Mouse (Mus musculus) liver, embryonic 14.5 days (tissue): ENCODE measurements at regions not wholly inside any gene's neighbourhood (a gene's known extent, or its start where the extent isn't known, plus 50 kb on each side); places are given as distances from the start of the nearest gene placed in this dataset.

Source experiments
- ATAC-seq: fragments of 200-750 bp; cut with Nextera tagmentation; 2 replicates; pipeline ENCODE4 v1.8.0; 2017; ENCODE audit warnings: moderate number of reproducible peaks, mild to moderate bottlenecking, moderate library complexity; ENCODE audit not compliant: insufficient read depth
- DNase-seq, 3 experiments: peaks; one replicate each; pipeline ENCODE4 v3.0.0-alpha.2; 2012 to 2013; ENCODE audit warnings: low read depth in 3 of 3, low spot score in 3 of 3
- H3K27ac ChIP-seq: fragments of 300-500 bp; sonication (generic); 2 replicates; pipeline ENCODE4 v1.5.1; 2014; ENCODE audit warnings: moderate library complexity, mild to moderate bottlenecking, control low read depth, inconsistent platforms
- H3K27me3 ChIP-seq: fragments of 300-500 bp; sonication (generic); 2 replicates; pipeline ENCODE4 v1.6.1; 2014; ENCODE audit warnings: mild to moderate bottlenecking, low read length, moderate library complexity; ENCODE audit not compliant: control insufficient read depth, insufficient read depth
- H3K36me3 ChIP-seq: fragments of 300-500 bp; sonication (generic); replicated peaks from 2 replicates; pipeline ENCODE4 v1.6.1; 2014; ENCODE audit warnings: low read depth; ENCODE audit not compliant: control insufficient read depth, insufficient read depth
- H3K4me1 ChIP-seq, 2 experiments: fragments of 200-500 bp in 1 of 2; fragments of 300-500 bp in 1 of 2; sonication (generic) in 1 of 2; replicated peaks; 2 replicates each; pipeline ENCODE4 v1.6.1; 2012 to 2014; ENCODE audit warnings: antibody characterized with exemption in 1 of 2, inconsistent platforms in 1 of 2, low read length in 1 of 2; ENCODE audit not compliant: control insufficient read depth in 2 of 2, insufficient read depth in 2 of 2
- H3K4me2 ChIP-seq: fragments of 300-500 bp; sonication (generic); 2 replicates; pipeline ENCODE4 v1.6.1; 2014; ENCODE audit warnings: low read depth, mild to moderate bottlenecking, control low read depth, moderate library complexity
- H3K4me3 ChIP-seq, 2 experiments: fragments of 200-500 bp in 1 of 2; fragments of 300-500 bp in 1 of 2; sonication (generic) in 1 of 2; 2 replicates each; pipeline ENCODE4 v1.5.1; 2012 to 2014; ENCODE audit warnings: low read depth in 2 of 2, low read length in 2 of 2, mild to moderate bottlenecking in 2 of 2, control low read depth in 1 of 2, inconsistent platforms in 1 of 2, moderate library complexity in 1 of 2; ENCODE audit not compliant: insufficient read depth in 1 of 2
- H3K9ac ChIP-seq: fragments of 300-500 bp; sonication (generic); replicated peaks from 2 replicates; pipeline ENCODE4 v1.6.1; 2014; ENCODE audit warnings: mild to moderate bottlenecking, control low read depth, moderate library complexity
- H3K9me3 ChIP-seq: fragments of 300-500 bp; sonication (generic); 2 replicates; pipeline ENCODE4 v1.6.1; 2016; ENCODE audit warnings: low read length, mixed read lengths; ENCODE audit not compliant: control insufficient read depth
- CTCF ChIP-seq: IDR thresholded peaks from 2 replicates; pipeline ENCODE4 v1.5.1; 2016; ENCODE audit warnings: antibody characterized with exemption, low read depth, control low read depth
- EP300 ChIP-seq: IDR thresholded peaks from 2 replicates; pipeline ENCODE4 v1.6.1; 2016; ENCODE audit warnings: antibody characterized with exemption, low read depth
- WGBS: fragments of 180-500 bp; shearing (Covaris S2); extraction: QIAGEN DNeasy Blood & Tissue Kit; methylation state at CpG from one replicate; pipeline ENCODE4 v1.1.7; 2014; ENCODE audit not compliant: insufficient replicate concordance; 5-methylcytosine and 5-hydroxymethylcytosine counted together

GRCm38 (mm10) chr1:133541996-133542775 lies 67.9 kb downstream of the Snrpe start:
- no peak for TF ChIP-seq CTCF
- TF ChIP-seq EP300 = no peak
- H3K27ac ChIP-seq = no peak overlapping the region
- no peak overlapping the region for H3K9ac ChIP-seq
- H3K4me1 ChIP-seq = no peaks in the 10 kb centered on the region
- no peak overlapping the region for H3K4me3 ChIP-seq
- DNase-seq (no peak), ATAC-seq (no peak)
- H3K27me3 ChIP-seq = no peaks in the 10 kb centered on the region
- H3K4me2 ChIP-seq = no peak overlapping the region
- no peaks in the 10 kb centered on the region for H3K36me3 ChIP-seq
- H3K9me3 ChIP-seq = no peaks in the 10 kb centered on the region
- 64% methylated on average over 15 of the region's 15 CpGs for WGBS

DNA sequence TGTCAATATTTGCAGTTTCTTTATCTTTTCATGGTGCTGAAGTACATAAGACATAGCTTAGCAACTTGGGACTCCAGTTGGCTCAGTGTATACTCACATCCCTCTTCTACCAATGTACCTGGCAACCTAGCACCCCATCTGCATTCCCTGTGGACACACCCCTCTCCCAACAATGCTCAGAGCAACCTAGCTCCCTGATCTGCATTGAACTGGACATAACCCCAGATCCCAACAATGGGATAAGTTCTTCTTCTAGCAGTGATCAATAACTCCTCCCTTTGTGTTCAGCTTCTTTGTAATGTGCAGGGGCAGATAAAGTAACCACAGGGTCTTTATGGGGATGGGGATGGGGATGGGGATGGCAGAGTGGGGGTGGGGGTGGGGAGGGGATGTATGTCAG lies 79.4 kb downstream of the Snrpe start:
- no peak for TF ChIP-seq EP300
- no peak for TF ChIP-seq CTCF
- Histone ChIP-seq H3K27me3 (no peaks in the 10 kb centered on the region), H3K36me3 (no peaks in the 10 kb centered on the region), H3K27ac (no peak overlapping the region), H3K4me1 (0 out of 4 replicates have a peak, but pooled peaks cover 0 to 3% of the 10 kb centered on the region in 2 experiments), H3K9ac (no peak overlapping the region), H3K4me2 (no peak overlapping the region), H3K9me3 (no peaks in the 10 kb centered on the region), H3K4me3 (no peak overlapping the region)
- DNase-seq = no peak
- ATAC-seq = no peak

GRCm38 (mm10) chr1:133529817-133530216 lies 80.3 kb downstream of the Snrpe start:
- H3K27ac ChIP-seq = no peak overlapping the region
- no peaks in the 10 kb centered on the region for H3K27me3 ChIP-seq
- H3K4me3 ChIP-seq = no peak overlapping the region
- 63% methylated on average over 10 of the region's 10 CpGs for WGBS
- no peak for TF ChIP-seq CTCF
- no peak for TF ChIP-seq EP300
- H3K9ac ChIP-seq = no peak overlapping the region
- H3K36me3 ChIP-seq = no peaks in the 10 kb centered on the region
- no peak overlapping the region for H3K4me2 ChIP-seq
- no peaks in the 10 kb centered on the region for H3K9me3 ChIP-seq
- H3K4me1 ChIP-seq = 0 out of 4 replicates have a peak, but pooled peaks cover 0 to 3% of the 10 kb centered on the region in 2 experiments
- ATAC-seq (no peak), DNase-seq (no peak)

GRCm38 (mm10) chr1:133527651-133528385 lies 82.3 kb downstream of the Snrpe start:
- H3K4me2 ChIP-seq = no peak overlapping the region
- H3K4me1 ChIP-seq = 0 out of 4 replicates have a peak, but pooled peaks cover 0 to 3% of the 10 kb centered on the region in 2 experiments
- TF ChIP-seq CTCF = no peak
- TF ChIP-seq EP300 = no peak
- no peaks in the 10 kb centered on the region for H3K36me3 ChIP-seq
- no peak overlapping the region for H3K27ac ChIP-seq
- no peak overlapping the region for H3K9ac ChIP-seq
- WGBS = 50% methylated on average over 7 of the region's 7 CpGs
- ATAC-seq (no peak), DNase-seq (no peak)
- H3K4me3 ChIP-seq = no peak overlapping the region
- H3K27me3 ChIP-seq = no peaks in the 10 kb centered on the region
- no peaks in the 10 kb centered on the region for H3K9me3 ChIP-seq

DNA sequence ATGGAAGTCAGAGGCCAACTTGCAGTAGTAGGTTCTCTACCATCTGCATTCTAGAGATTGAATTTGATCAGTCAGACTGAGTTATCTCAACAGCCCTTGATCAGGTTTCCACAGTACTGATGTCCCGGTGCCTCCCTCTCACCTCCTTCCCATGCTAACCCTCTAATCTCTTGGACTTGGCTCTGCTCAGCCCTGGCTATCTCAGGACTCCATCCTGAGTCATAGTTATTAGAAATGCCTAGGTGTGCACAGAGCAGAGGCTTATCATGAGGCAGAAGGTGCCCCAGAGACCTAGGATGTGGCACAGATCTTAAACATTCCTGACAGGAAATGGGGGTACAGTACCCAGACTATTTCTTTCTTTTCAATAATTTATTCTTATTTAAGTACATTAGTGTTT lies 87.3 kb downstream of the Snrpe start:
- Histone ChIP-seq H3K36me3 (no peaks in the 10 kb centered on the region), H3K4me3 (no peak overlapping the region), H3K27me3 (no peaks in the 10 kb centered on the region), H3K4me2 (no peak overlapping the region), H3K9me3 (no peaks in the 10 kb centered on the region), H3K4me1 (no peaks in the 10 kb centered on the region; a peak in 1 of 4 replicates), H3K27ac (no peak overlapping the region), H3K9ac (no peak overlapping the region)
- DNase-seq (no peak), ATAC-seq (no peak)
- 16% methylated on average over 1 of the region's 1 CpGs for WGBS
- TF ChIP-seq CTCF = no peak
- no peak for TF ChIP-seq EP300
